Mouse (Mus musculus): ENCODE data around the gene Hspb8. TPM values are rescaled to one million over a fixed set of nuclear protein-coding genes. Genes with fewer than 3 reads are reported as not detected.
"Not testable (repeated sequence)": the region's sequence is repeated elsewhere in the genome, so short reads cannot be mapped to it uniquely, and the experiment has no call there.

The Hspb8 gene
- polyA plus RNA-seq, 1 experiment from 2014 or later = 4.2 TPM

DNA sequence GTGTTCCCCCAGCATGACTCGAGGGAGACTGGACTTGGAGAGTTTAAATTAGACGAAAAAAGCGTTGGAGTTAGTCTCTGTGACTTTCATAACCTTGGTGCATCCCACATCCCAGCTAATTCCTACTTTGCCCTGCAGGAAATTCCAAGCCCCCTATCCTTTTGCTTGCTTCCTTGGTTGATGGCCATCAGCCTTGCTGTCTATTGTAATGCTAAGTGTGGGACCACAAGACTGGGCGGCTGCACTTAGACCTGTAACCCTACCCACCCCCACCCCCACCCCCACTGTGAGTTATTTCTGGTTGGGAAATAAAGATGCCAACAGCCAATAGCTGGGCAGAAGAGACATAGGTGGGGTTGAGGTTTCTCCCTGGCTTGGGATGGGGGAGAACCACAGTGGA lies 15.7 kb upstream of the Hspb8 start:
- 24% methylated on average over 4 of the region's 4 CpGs for WGBS
- Histone ChIP-seq H3K27ac (ENCODE audit: low read length) (no peak overlapping the region), H3K4me2 (ENCODE audit: low read length) (no peak overlapping the region), H3K9me3 (replicated peaks; ENCODE audit: control insufficient read depth, low read length, poor library complexity, severe bottlenecking) (no peaks in the 10 kb centered on the region), H3K4me1 (ENCODE audit: control insufficient read depth, insufficient read depth, low read length) (0 out of 2 replicates have a peak, but pooled peaks cover 5% of the 10 kb centered on the region), H3K9ac (ENCODE audit: low read depth, low read length) (no peak overlapping the region), H3K36me3 (ENCODE audit: control insufficient read depth, insufficient read depth, low read length) (no peaks in the 10 kb centered on the region), H3K27me3 (ENCODE audit: control insufficient read depth, insufficient read depth, low read depth, low read length) (no peaks in the 10 kb centered on the region), H3K4me3 (ENCODE audit: low read depth, low read length) (no peak overlapping the region)
- ATAC-seq = no peak

DNA sequence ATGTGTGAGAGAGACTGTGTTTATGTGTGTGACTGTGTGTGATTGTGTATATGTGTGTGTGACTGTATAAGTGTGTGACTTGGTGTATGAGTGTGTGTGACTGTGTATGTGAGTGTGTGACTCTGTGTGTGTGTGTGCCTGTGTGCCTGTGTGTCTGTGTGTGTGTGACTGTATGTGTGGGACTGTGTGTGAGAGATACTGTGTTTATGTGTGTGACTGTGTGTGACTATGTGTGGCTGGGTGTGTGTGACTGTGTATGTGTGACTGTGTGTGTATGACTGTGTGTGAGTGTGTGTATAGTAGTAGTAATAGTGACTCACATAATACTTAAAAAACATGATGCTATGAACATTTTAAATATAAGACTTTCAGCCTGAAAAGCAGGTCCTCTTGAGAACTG lies 13.5 kb upstream of the Hspb8 start:
- no peaks in the 10 kb centered on the region for H3K9me3 ChIP-seq (replicated peaks; ENCODE audit: control insufficient read depth, low read length, poor library complexity, severe bottlenecking)
- peak; percentile 54; the same call in 1 of the 2 replicates for ATAC-seq
- 0 out of 2 replicates have a peak, but pooled peaks cover 5% of the 10 kb centered on the region for H3K4me1 ChIP-seq (ENCODE audit: control insufficient read depth, insufficient read depth, low read length)
- H3K4me2 ChIP-seq (ENCODE audit: low read length) = no peak overlapping the region
- no peaks in the 10 kb centered on the region for H3K27me3 ChIP-seq (ENCODE audit: control insufficient read depth, insufficient read depth, low read depth, low read length)
- H3K9ac ChIP-seq (ENCODE audit: low read depth, low read length) = no peak overlapping the region
- no peak overlapping the region for H3K27ac ChIP-seq (ENCODE audit: low read length)
- no peaks in the 10 kb centered on the region for H3K36me3 ChIP-seq (ENCODE audit: control insufficient read depth, insufficient read depth, low read length)
- no peak overlapping the region for H3K4me3 ChIP-seq (ENCODE audit: low read depth, low read length)

DNA sequence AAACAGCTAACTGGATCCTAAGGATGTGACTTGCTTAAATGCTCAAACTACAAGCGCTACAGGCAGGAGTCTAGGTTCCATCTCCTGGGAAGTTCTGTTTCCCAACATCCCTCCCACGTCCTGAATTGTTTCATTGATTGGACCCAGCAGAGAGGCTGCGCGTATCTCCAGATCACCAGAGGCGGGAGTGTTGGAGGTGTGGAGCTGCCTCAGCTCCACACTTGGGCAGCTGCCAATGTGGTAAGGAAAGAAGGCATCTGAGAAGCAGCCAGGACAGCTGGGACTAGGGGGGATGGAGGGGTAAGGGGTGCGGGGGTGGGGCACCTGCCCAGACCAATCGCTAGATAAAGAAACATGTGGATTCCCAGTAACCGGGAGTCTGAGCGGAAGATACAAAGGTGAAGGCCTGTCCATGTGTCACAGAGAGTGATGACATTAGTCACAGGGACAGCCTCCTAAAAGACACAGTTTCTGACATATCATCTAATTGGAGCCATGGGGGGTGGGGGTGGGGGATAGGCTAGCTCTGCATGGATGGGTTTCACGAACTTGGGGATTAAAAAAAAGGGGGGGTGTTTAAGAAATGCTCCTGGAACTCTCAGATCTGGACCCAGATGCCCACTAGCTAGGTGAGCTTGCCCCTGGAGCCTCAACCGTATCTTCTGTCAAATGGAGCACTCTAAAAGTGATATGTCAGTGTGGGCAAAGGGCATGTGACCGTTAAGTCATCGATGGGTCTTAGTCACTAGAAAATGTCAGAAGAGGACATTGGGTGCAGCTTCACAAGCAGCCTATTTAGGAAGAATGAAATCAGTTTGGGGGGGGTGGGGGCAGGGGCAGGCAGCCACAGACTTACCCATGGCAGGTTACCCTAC lies 12.5 kb upstream of the Hspb8 start:
- Histone ChIP-seq H3K4me2 (ENCODE audit: low read length) (no peak overlapping the region), H3K4me3 (ENCODE audit: low read depth, low read length) (no peak overlapping the region), H3K9me3 (replicated peaks; ENCODE audit: control insufficient read depth, low read length, poor library complexity, severe bottlenecking) (no peaks in the 10 kb centered on the region), H3K4me1 (ENCODE audit: control insufficient read depth, insufficient read depth, low read length) (0 out of 2 replicates have a peak, but pooled peaks cover 5% of the 10 kb centered on the region), H3K9ac (ENCODE audit: low read depth, low read length) (no peak overlapping the region), H3K27me3 (ENCODE audit: control insufficient read depth, insufficient read depth, low read depth, low read length) (no peaks in the 10 kb centered on the region), H3K36me3 (ENCODE audit: control insufficient read depth, insufficient read depth, low read length) (no peaks in the 10 kb centered on the region), H3K27ac (ENCODE audit: low read length) (no peak overlapping the region)
- no peak for ATAC-seq
- 52% methylated on average over 13 of the region's 13 CpGs for WGBS

DNA sequence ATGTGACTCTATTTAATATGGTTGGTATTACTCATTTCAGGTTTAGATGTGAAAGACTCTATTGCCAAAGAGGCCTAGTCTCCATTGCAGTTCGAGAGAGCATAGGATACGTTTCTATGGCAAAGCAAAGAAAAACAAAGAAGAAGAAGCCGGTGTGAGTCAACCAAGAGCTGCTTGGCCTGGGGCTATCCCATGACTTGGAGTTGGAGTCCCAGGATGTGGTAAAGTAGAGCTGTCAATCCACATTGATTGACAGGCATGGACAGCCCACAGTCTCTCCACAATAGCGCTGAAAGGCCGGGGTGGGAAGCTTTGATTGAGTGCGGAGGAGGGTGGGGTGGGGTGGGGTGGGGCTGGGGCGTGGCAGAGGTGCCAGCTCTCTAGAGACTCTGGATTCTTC lies 10.2 kb upstream of the Hspb8 start:
- WGBS = 49% methylated on average over 7 of the region's 7 CpGs
- Histone ChIP-seq H3K4me1 (ENCODE audit: control insufficient read depth, insufficient read depth, low read length) (0 out of 2 replicates have a peak, but pooled peaks cover 5% of the 10 kb centered on the region), H3K27me3 (ENCODE audit: control insufficient read depth, insufficient read depth, low read depth, low read length) (no peaks in the 10 kb centered on the region), H3K9me3 (replicated peaks; ENCODE audit: control insufficient read depth, low read length, poor library complexity, severe bottlenecking) (no peaks in the 10 kb centered on the region), H3K4me3 (ENCODE audit: low read depth, low read length) (no peak overlapping the region), H3K4me2 (ENCODE audit: low read length) (no peak overlapping the region), H3K27ac (ENCODE audit: low read length) (no peak overlapping the region), H3K36me3 (ENCODE audit: control insufficient read depth, insufficient read depth, low read length) (no peaks in the 10 kb centered on the region), H3K9ac (ENCODE audit: low read depth, low read length) (no peak overlapping the region)
- ATAC-seq = no peak

DNA sequence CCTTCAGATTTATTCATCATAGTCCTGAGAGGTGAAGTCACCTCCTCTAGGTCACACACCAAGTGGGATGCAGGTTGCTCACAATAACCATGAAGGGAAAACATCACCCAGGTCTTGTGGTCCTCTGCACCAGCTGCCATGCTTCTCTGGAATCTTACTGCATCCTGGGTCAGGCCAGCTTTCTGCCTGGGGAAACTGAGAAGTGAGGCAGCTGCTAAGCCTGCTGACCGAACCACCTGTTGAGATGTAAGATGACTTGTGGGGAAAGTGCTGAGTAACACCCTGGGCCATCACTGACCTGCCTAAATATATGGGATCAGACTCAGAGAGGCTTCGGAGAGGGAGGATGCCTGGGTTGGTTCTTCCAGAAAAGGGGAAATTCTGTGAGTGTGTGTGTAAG lies 4.0 kb upstream of the Hspb8 start:
- Histone ChIP-seq H3K36me3 (ENCODE audit: control insufficient read depth, insufficient read depth, low read length) (no peaks in the 10 kb centered on the region), H3K4me2 (ENCODE audit: low read length) (no peak overlapping the region), H3K4me1 (ENCODE audit: control insufficient read depth, insufficient read depth, low read length) (peaks cover 8% of the 10 kb centered on the region), H3K9me3 (replicated peaks; ENCODE audit: control insufficient read depth, low read length, poor library complexity, severe bottlenecking) (no peaks in the 10 kb centered on the region), H3K9ac (ENCODE audit: low read depth, low read length) (no peak overlapping the region), H3K27ac (ENCODE audit: low read length) (no peak overlapping the region), H3K4me3 (ENCODE audit: low read depth, low read length) (no peak overlapping the region), H3K27me3 (ENCODE audit: control insufficient read depth, insufficient read depth, low read depth, low read length) (no peaks in the 10 kb centered on the region; the same call in 1 of the 2 replicates)
- no peak for ATAC-seq
- WGBS = 85% methylated on average over 2 of the region's 2 CpGs

DNA sequence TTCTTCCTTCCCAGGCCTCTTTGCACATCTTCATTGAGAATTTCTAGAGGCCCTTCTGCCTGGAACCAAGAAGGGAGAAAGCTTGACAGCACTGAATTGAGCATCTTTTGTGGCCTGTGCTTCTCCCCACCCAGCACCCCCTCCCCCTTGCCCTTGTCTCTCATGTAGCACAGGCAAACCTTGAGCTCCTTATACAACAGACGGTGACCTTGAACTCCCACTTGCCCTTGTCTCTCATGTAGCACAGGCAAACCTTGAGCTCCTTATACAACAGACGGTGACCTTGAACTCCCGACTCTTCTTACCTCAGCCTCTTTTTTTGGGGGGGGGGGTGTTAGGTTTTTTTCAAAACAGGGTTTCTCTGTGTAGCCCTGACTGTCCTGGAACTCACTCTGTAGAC lies 3.0 kb upstream of the Hspb8 start:
- ATAC-seq; H3K27ac ChIP-seq (ENCODE audit: low read length); H3K4me1 ChIP-seq (ENCODE audit: control insufficient read depth, insufficient read depth, low read length); H3K4me3 ChIP-seq (ENCODE audit: low read depth, low read length); H3K4me2 ChIP-seq (ENCODE audit: low read length); H3K36me3 ChIP-seq (ENCODE audit: control insufficient read depth, insufficient read depth, low read length); H3K9ac ChIP-seq (ENCODE audit: low read depth, low read length); H3K9me3 ChIP-seq (replicated peaks; ENCODE audit: control insufficient read depth, low read length, poor library complexity, severe bottlenecking); H3K27me3 ChIP-seq (ENCODE audit: control insufficient read depth, insufficient read depth, low read depth, low read length): not testable (repeated sequence)
- 80% methylated on average over 3 of the region's 3 CpGs for WGBS

DNA sequence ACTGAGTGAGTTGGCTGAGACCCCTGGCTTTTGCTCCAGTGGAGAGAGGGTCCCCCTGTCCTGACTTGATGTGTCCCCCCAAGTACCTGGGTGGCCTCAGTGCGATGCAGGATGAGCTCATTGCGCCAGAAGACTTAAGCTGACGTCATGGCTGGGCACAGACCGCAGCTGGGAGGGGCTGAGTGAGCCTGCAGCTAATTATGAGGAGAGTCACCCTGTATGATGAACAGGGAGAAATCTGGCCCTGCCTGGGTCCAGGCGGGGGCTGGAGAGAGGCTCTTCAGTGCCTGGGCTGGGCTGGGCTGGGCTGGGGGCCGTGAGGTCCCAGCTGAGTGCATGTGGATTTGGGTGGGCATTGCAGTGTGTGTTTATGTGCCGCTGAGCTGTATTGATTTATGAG lies 2.6 kb upstream of the Hspb8 start:
- Histone ChIP-seq H3K9me3 (replicated peaks; ENCODE audit: control insufficient read depth, low read length, poor library complexity, severe bottlenecking) (no peaks in the 10 kb centered on the region), H3K4me3 (ENCODE audit: low read depth, low read length) (no peak overlapping the region), H3K27me3 (ENCODE audit: control insufficient read depth, insufficient read depth, low read depth, low read length) (no peaks in the 10 kb centered on the region; the same call in 1 of the 2 replicates), H3K36me3 (ENCODE audit: control insufficient read depth, insufficient read depth, low read length) (no peaks in the 10 kb centered on the region), H3K9ac (ENCODE audit: low read depth, low read length) (no peak overlapping the region), H3K4me1 (ENCODE audit: control insufficient read depth, insufficient read depth, low read length) (peaks cover 10% of the 10 kb centered on the region), H3K27ac (ENCODE audit: low read length) (no peak overlapping the region), H3K4me2 (ENCODE audit: low read length) (no peak overlapping the region)
- no peak for ATAC-seq
- WGBS = 80% methylated on average over 7 of the region's 7 CpGs

DNA sequence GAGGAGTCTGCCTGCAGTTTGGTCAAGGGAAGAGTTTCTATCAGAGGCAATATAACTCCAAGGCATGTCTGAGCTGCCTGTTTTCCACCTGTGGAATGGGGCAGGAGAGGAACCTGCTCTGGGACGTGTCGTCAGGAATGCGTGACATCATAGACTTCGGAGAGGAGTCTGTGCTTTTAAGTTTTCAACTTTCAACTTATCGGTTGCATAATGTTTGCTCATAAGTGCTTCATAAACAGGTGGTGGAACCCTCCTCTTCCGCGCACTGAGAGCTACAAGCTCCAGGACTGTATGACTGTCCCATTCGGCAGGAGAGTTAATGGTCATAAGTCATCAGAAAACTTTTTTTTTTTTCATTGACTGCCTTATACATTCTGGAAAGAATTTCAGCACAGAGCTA lies 1.1 kb upstream of the Hspb8 start:
- no peak overlapping the region for H3K27ac ChIP-seq (ENCODE audit: low read length)
- no peak overlapping the region for H3K4me2 ChIP-seq (ENCODE audit: low read length)
- no peaks in the 10 kb centered on the region for H3K36me3 ChIP-seq (ENCODE audit: control insufficient read depth, insufficient read depth, low read length)
- H3K4me3 ChIP-seq (ENCODE audit: low read depth, low read length) = no peak overlapping the region
- H3K27me3 ChIP-seq (ENCODE audit: control insufficient read depth, insufficient read depth, low read depth, low read length) = no peaks in the 10 kb centered on the region; the same call in 1 of the 2 replicates
- no peak for ATAC-seq
- 85% methylated on average over 8 of the region's 8 CpGs for WGBS
- H3K9me3 ChIP-seq (replicated peaks; ENCODE audit: control insufficient read depth, low read length, poor library complexity, severe bottlenecking) = no peaks in the 10 kb centered on the region
- H3K9ac ChIP-seq (ENCODE audit: low read depth, low read length) = no peak overlapping the region
- H3K4me1 ChIP-seq (ENCODE audit: control insufficient read depth, insufficient read depth, low read length) = peaks cover 10% of the 10 kb centered on the region

DNA sequence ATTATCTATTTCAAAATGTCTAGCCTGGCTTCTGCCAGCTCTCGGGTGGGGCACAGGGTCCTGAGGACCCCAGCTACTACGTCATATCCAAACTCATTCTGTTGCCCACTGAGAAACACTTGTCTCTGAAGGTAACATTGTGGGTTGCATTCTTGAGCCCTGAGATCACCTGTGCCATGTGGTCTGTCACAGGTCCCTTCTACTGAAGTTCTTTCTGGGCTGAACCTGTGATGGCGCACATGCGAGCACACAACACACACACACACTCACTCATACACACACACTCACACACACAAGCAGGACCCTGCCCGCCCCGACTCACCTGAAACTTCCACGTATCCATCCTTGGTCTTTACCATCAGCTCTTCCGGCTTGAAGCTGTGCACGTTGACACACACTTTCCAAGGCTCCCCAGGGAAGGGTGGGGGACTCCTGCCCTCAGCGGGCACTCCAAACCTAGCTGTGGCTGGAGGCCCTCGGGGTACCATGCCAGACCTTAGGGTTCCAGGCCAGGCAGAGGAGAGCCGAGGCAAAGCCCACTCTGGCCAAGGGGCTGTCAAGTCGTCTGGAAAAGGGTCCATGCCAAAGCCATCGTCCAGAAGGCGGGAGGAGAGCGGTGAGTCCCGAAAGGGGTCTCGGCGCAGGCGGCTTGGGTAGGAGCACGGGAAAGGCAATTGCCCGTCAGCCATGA lies 728 bp downstream of the Hspb8 start:
- 55% methylated on average over 22 of the region's 22 CpGs for WGBS
- no peak overlapping the region for H3K9ac ChIP-seq (ENCODE audit: low read depth, low read length)
- peak overlapping the region; percentile 21; the same call in 1 of the 2 replicates for H3K4me2 ChIP-seq (ENCODE audit: low read length)
- H3K27me3 ChIP-seq (ENCODE audit: control insufficient read depth, insufficient read depth, low read depth, low read length) = no peaks in the 10 kb centered on the region; the same call in 1 of the 2 replicates
- no peaks in the 10 kb centered on the region for H3K9me3 ChIP-seq (replicated peaks; ENCODE audit: control insufficient read depth, low read length, poor library complexity, severe bottlenecking)
- H3K4me1 ChIP-seq (ENCODE audit: control insufficient read depth, insufficient read depth, low read length) = peaks cover 10% of the 10 kb centered on the region
- no peak for ATAC-seq
- no peak overlapping the region for H3K27ac ChIP-seq (ENCODE audit: low read length)
- H3K4me3 ChIP-seq (ENCODE audit: low read depth, low read length) = no peak overlapping the region
- H3K36me3 ChIP-seq (ENCODE audit: control insufficient read depth, insufficient read depth, low read length) = no peaks in the 10 kb centered on the region

Measured in midbrain, embryonic 16.5 days (tissue).